Mouse (Mus musculus) kidney, postnatal 14 days (tissue): ENCODE results near the gene Esp6.
"Not testable (repeated sequence)": the region's sequence is repeated elsewhere in the genome, so short reads cannot be mapped to it uniquely, and the experiment has no call there.

ENCODE experiments used
- DNase-seq: peaks from one replicate; pipeline ENCODE4 v3.0.0; 2022; ENCODE audit warnings: mixed read lengths

Esp6 gene

DNA sequence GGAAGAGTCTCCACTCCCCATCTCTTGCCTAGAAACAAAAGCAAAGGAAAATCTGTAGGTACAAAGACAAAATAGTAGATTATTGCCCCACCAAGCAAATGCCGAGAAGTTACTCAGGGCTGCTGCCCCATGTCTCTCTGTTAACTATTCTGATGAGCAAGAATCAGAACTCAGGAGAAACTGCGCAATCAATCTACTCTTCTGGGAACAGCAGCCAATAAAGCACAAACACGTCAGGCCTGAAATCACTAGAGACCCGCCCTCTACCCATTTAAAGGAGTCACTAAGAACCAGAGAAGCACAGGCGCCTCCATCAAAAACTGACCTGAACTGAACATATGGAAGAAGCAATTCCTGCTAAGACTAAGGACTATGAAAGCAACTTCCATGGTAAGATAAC lies at the start of gene Esp6:
Gene Esp6, plus strand, starts transcription at position 301 of the 400 bp plus-strand sequence.
- no peak for DNase-seq

DNA sequence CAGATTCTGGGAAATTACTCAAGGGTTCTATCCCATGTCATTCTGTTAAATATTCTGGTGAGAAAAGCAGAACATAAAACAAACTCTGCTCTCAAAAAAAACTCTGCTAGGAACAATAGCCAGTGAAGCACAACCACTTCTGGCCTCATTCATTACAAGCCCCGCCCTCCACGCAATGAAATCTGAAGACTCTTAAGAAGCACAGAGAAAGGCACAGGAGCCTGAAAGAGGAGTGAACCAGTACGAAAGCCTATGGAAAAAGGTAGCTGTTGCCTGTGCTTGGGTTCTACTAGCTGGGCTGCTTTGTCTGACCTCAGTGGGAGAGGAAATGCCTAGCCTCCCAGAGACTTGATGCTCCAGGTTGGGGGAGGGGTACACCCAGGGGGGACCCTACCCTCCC lies 41.5 kb upstream of the Esp6 start, which contains the start of gene Esp8:
Gene Esp8, plus strand, starts transcription at position 205 of the 400 bp plus-strand sequence.
- DNase-seq = no peak

DNA sequence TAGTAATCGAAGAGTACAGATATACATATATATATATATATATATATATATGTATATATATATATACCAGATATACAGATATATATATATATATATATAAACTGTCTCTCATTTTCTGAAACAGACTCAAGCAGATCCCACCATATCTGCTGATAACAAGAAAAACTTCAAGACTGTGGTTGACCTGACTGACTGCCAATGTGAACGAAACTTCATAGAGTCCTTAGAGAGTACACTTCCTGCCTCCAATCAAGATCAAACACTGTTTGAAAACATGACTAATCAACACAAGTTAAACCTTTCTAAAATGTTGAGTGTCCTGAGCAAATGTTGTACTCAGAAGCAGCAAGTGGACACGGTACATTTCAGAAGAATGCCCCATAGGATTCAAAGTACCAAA lies 31.5 kb upstream of the Esp6 start:
- no peak for DNase-seq

- no peak for DNase-seq
These were observed 30.2 kb upstream of the Esp6 start for GRCm38 (mm10) chr17:40531147-40531546.

DNA sequence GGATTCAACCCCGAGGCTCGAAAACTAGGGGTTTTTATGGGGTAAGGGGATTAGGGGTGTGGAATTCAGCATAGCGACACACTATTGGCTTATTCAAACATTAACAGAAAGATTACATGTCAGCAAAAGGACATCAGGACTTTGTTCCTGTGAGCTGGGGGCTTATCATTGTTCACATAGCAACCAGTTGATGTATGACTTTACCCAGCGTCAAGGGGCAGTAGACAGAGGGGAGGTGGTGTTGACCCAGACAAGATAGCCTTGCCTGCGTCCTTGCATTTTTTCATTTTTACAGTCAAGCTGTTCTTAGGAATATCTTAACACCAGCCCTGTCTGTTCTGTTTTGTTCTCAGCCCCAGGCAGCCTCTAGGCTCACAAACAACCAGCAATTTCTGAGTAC lies 14.3 kb upstream of the Esp6 start:
- not testable (repeated sequence) for DNase-seq

GRCm38 (mm10) chr17:40553470-40553869 lies 7.8 kb upstream of the Esp6 start:
- no peak for DNase-seq

DNA sequence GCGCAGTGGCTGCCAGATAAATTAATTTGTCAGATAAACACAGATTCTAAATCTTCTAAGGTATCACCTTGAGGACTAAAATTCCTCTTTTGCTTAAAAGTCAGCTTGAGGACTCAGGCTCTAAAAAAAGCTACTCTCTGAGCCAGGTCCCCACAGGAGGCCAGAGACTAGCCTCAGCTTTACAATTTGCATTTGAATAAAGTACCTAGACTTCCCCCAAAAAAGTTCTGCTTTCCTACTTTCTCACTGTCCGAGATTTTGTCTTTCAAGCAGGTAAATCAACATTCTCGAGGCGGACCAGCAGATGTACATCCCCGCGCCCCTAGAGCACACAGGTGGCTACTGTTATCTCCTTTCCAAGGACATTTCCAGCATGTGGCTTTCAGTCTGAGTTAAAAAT lies 22.6 kb downstream of the Esp6 start:
- DNase-seq = not testable (repeated sequence)

GRCm38 (mm10) chr17:40591297-40591696 lies 30.0 kb downstream of the Esp6 start:
- DNase-seq = no peak

DNA sequence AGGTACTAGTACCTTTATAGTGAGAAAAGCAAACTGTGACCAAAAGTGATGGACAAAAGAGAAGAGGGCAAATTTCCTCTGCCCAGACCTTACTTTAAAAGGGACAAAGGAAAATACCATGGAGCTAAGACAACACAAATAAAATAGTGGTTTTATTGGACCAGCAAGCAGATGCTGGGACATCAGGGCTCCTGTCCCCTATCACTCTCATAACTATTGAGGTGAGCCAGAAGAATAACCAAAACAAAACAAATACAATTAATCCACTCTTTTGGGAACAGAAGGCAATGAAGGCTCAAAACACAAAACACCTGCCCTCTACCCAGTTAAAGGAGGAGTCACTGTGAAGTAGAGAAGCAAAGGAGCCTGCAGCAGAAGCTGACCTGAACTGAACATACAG lies 37.0 kb downstream of the Esp6 start, which contains the start of gene Esp4:
Gene Esp4, plus strand, starts transcription at position 301 of the 400 bp plus-strand sequence.
- DNase-seq = no peak
